Mouse (Mus musculus): Measurements from ENCODE around the gene Srprb.

DNA sequence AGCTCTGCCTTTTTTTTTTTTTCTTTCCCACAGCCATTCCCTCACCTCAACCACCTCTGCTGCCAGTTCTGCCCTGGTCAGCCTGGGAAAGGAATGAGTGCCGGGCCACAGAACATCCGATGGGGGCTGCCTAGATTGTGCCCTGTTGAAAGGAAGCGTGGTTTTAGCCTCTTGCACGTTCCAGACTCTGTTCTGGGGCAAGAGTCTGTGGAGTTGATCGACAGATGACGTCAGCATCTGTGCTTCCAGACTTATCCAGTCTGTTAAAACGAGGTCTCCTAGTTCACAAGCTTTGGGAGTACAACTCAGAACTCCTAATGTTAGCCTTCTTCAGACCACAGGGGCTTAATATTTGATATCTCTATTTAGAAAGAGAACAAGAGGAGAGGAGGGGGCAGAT lies 32.1 kb upstream of the Srprb start:
- no peak for TF ChIP-seq CTCF (IDR thresholded peaks at IDR 0.05; ENCODE audit: low read depth, low read length)
- no peak for TF ChIP-seq POLR2A (IDR thresholded peaks at IDR 0.05; ENCODE audit: extremely low read depth, insufficient read depth, low read length)
